Comparison of ENCODE assay signal across 28 mouse cellular contexts in the genomic region with DNA sequence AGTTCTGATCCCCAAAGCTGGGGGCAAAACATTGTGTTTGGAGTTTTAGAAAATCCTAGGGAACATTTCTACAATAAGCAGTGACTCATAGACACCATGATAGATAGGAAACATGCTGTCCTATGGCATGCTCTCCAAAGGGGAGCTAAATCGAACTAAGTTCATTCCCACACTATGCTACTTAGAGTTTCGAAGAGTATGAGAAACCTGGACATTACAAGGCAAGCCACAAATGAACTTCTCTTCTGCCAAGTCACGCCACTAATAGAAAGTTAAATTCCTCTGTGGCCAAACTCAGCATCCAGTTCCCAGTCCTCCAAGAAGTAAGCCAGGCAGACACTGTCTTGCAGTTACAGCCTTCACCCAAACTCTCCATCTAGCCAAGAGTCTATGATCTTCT.
"Had no signal": no experiment of that assay in that cellular context is flagged by ENCODE, and none has a peak within 500 bp of the region (broad histone marks: within the 10 kb centered on the region; RNA-seq: fewer than 3 reads in every experiment).

No protein-coding gene starts in this region.

- H3K9me3 ChIP-seq: embryonic facial prominence, embryonic 10.5 days; embryonic facial prominence, embryonic 12.5 days; embryonic facial prominence, embryonic 13.5 days; embryonic facial prominence, embryonic 15.5 days; forebrain, embryonic 10.5 days; forebrain, embryonic 12.5 days; forebrain, embryonic 13.5 days; forebrain, embryonic 15.5 days had no signal

- H3K36me3 ChIP-seq: embryonic facial prominence, embryonic 10.5 days; embryonic facial prominence, embryonic 12.5 days; embryonic facial prominence, embryonic 13.5 days; embryonic facial prominence, embryonic 15.5 days; forebrain, embryonic 10.5 days; forebrain, embryonic 12.5 days; forebrain, embryonic 15.5 days had no signal

- H3K4me2 ChIP-seq: embryonic facial prominence, embryonic 12.5 days; embryonic facial prominence, embryonic 13.5 days; embryonic facial prominence, embryonic 15.5 days; forebrain, embryonic 12.5 days; forebrain, embryonic 13.5 days; forebrain, embryonic 15.5 days had no signal

- DNase-seq: cerebellum, adult 2 months; cerebellum, adult 8-10 months; cerebellum, adult 9-10 months; cerebellum, adult 9-11 months; cerebellum, postnatal 10 days; cerebellum, postnatal 14 days; cerebellum, postnatal 25 days; cerebellum, postnatal 36 days; embryo, embryonic 11 days; forebrain, postnatal 0 days; gastrocnemius, adult 2 months; gastrocnemius, postnatal 10 days; gastrocnemius, postnatal 14 days; gastrocnemius, postnatal 25 days; gastrocnemius, postnatal 36 days; heart, adult 18-20 months; heart, adult 2 months had no signal

- H3K27ac ChIP-seq: embryonic facial prominence, embryonic 10.5 days; embryonic facial prominence, embryonic 12.5 days; embryonic facial prominence, embryonic 13.5 days; embryonic facial prominence, embryonic 15.5 days; forebrain, embryonic 10.5 days; forebrain, embryonic 12.5 days; forebrain, embryonic 13.5 days; forebrain, embryonic 15.5 days; gastrocnemius, adult 2 months; heart, adult 2 months had no signal

- H3K27me3 ChIP-seq: embryonic facial prominence, embryonic 12.5 days; embryonic facial prominence, embryonic 13.5 days; embryonic facial prominence, embryonic 15.5 days; forebrain, embryonic 12.5 days; forebrain, embryonic 13.5 days; forebrain, embryonic 15.5 days had no signal

- H3K4me1 ChIP-seq: embryonic facial prominence, embryonic 10.5 days; embryonic facial prominence, embryonic 12.5 days; embryonic facial prominence, embryonic 13.5 days; embryonic facial prominence, embryonic 15.5 days; forebrain, embryonic 10.5 days; forebrain, embryonic 12.5 days; forebrain, embryonic 13.5 days; forebrain, embryonic 15.5 days had no signal

- ATAC-seq: forebrain, embryonic 13.5 days; forebrain, embryonic 14.5 days; forebrain, embryonic 15.5 days; forebrain, embryonic 16.5 days; forebrain, postnatal 0 days had no signal

- H3K4me3 ChIP-seq: embryonic facial prominence, embryonic 10.5 days; embryonic facial prominence, embryonic 12.5 days; embryonic facial prominence, embryonic 13.5 days; embryonic facial prominence, embryonic 15.5 days; erythroblast, embryonic 14.5 days; forebrain, embryonic 10.5 days; forebrain, embryonic 12.5 days; forebrain, embryonic 13.5 days; forebrain, embryonic 15.5 days; gastrocnemius, adult 2 months; heart, adult 2 months had no signal

- H3K9ac ChIP-seq: embryonic facial prominence, embryonic 12.5 days; embryonic facial prominence, embryonic 13.5 days; embryonic facial prominence, embryonic 15.5 days; forebrain, embryonic 12.5 days; forebrain, embryonic 13.5 days; forebrain, embryonic 15.5 days; forebrain, postnatal 0 days had no signal
